Mouse (Mus musculus) heart, adult 2 months (tissue): ENCODE results near the gene Csnk1g1.

Experiments used
- CTCF ChIP-seq: fragments of 200-600 bp; IDR thresholded peaks from 2 replicates; pipeline ENCODE4 v1.8.1; 2022; ENCODE audit warnings: antibody characterized with exemption, mild to moderate bottlenecking, moderate library complexity
- POLR2A ChIP-seq: fragments of 200-500 bp; IDR thresholded peaks from 2 replicates; pipeline ENCODE4 v1.6.1; 2011; ENCODE audit warnings: mild to moderate bottlenecking, low read depth, low read length, control low read depth; ENCODE audit not compliant: insufficient read depth

DNA sequence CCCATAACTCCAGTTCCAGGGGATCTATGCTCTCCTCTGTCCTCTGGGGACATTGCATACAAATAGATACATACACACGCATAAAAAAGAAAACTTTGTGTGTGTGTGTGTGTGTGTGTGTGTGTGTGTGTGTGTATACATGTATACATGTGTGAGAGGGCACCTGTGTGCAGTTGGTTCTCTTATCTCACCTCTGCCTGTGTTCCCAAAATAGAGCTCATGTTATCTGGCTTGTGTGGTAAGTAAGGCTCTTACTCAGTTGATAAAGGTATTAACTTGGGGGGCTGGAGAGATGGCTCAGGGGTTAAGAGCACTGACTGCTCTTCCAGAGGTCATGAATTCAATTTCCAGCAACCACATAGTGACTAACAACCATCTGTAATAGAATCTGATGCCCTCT, 8.3 kb downstream of the Csnk1g1 start:
- TF ChIP-seq CTCF (no peak), POLR2A (no peak)
